Mouse (Mus musculus): ENCODE results near the gene Tango2. TPM values are rescaled to one million over a fixed set of nuclear protein-coding genes. Genes with fewer than 3 reads are reported as not detected.

The Tango2 gene
- 100 to 1,000 TPM; 105 to 125 TPM for total RNA-seq (2021)

DNA sequence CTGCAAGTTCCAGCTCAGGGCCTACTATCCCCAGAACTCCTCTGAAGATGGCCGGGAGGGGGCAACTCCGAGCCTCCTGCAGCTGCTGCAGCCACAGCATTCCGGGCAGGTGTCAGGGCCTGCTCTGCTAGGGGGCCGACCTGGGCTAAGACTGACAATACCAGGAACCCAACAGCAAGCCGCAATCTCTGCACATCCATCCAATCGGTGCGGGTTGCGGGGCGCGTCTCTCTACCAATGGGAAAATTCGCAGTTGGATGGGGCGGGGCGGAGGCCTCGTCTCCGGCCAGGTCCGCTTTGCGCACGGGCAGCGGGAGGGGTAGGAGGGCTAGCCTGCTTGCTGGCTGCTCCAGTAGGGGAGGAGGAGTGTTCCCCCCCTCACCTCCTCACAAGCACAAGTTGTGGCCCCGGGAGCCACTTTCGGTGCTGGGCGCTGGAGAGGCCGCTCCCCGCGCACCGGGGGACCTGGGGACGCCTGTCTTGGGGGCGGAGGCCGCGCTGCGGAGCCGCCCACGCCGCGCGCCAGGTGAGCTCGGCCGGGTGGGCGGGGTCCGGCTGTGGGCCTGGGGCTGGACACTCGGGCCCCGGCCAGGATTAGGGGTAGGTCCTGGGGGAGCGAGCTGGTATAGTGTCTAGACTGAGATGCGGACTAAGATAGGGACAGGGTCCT is at the start of gene Tango2, which contains the start of gene Arvcf:
Gene Tango2 (minus strand): TSS at position 173 of the 670 bp plus-strand sequence.
Gene Arvcf (plus strand): TSS at position 252 of the 670 bp plus-strand sequence.
- peak; percentile 93 to 95 for DNase-seq (ENCODE audit: extremely low spot score in 1 of 2, low spot score in 2 of 2)
- intact Hi-C loops (cut with DNase I) = loop anchor here (5.0 to 10.0 kb wide), 4 partner anchors 59 to 467 kb away; partner anchors contain the start of genes Cdc45 and Ufd1

DNA sequence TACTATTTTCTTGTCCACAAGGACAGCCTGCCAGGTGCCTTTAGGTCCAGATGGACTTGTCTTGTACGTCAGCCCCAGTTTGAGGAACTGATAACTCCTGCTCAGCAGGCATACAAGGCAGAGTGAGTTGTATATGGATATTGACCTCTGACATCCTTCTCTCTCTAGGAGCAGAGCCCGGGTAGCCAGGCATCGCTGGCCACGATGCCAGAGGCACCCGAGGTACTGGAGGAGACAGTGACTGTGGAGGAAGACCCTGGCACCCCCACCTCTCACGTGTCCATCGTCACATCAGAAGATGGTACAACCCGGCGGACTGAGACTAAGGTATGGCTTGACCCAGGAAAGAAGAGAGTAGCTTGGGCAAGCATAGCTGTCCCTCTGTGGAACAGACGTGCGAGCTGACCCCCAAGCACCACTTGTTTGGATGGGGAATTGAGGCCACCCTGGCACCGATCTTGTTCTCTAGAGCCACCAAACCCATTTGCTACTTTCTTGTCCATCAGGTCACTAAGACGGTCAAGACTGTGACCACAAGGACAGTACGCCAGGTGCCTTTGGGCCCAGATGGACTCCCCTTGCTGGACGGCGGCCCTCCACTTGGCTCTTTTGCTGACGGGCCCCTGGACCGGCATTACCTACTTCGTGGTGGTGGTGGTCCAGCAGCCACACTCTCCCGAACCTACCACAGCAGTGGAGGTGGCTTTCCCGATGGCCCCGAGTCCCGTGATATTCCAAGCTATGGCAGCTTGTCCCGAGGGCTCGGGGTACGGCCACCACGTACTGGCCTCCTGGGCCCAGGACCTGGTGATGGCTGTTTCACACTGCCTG is 49.1 kb upstream of the Tango2 start:
- DNase-seq (ENCODE audit: extremely low spot score in 1 of 2, low spot score in 2 of 2) = peak in 1 of 2 experiments; percentile 30
- intact Hi-C loops (cut with DNase I) = no loop called here

DNA sequence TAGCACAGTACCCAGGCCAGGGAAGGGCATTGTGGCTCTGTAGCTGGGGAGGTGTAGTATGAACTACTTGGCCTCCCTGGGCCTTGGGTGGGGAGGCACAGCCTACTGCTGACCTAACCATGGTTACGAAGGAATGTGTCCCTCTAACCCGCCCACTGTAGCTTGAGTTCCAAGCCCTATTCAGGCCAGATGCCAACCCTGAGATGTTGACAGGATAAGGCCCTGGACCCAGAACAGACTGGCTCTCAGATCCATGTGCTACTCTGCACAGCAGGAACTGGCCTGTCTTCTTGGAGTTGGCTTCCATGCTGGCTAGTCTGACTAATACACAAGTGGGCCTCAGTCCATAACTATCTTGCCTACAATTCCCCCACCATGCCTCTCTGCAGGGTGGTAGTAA is 48.3 kb upstream of the Tango2 start:
- DNase-seq (ENCODE audit: extremely low spot score in 1 of 2, low spot score in 2 of 2) = peak in 1 of 2 experiments; percentile 67

DNA sequence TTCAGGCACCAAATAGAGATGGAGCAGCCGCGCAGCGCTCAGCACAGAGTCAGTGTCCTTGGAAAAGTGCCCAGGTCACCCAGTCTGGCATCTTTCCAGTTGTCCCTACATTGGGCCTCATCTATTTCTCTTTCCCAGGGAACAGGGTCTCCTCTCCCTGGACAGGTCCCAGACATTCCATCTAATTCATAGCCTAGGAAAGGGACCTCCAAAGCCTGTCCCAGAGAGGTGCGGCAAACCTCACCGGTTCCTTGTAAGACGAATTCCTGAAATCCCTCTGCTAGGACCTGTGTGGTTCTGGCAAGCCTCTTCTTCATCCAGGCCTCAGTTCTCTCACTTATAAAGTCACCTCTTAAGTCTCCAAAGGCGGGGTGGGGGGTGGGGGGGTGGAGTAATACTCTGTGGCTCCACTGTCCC is 47.7 kb upstream of the Tango2 start:
- DNase-seq (ENCODE audit: extremely low spot score in 1 of 2, low spot score in 2 of 2) = no peak
- intact Hi-C loops (cut with DNase I) = no loop called here

More for the DNA sequence above, 48.3 kb upstream of the Tango2 start:
- intact Hi-C loops (cut with DNase I) = no loop called here

DNA sequence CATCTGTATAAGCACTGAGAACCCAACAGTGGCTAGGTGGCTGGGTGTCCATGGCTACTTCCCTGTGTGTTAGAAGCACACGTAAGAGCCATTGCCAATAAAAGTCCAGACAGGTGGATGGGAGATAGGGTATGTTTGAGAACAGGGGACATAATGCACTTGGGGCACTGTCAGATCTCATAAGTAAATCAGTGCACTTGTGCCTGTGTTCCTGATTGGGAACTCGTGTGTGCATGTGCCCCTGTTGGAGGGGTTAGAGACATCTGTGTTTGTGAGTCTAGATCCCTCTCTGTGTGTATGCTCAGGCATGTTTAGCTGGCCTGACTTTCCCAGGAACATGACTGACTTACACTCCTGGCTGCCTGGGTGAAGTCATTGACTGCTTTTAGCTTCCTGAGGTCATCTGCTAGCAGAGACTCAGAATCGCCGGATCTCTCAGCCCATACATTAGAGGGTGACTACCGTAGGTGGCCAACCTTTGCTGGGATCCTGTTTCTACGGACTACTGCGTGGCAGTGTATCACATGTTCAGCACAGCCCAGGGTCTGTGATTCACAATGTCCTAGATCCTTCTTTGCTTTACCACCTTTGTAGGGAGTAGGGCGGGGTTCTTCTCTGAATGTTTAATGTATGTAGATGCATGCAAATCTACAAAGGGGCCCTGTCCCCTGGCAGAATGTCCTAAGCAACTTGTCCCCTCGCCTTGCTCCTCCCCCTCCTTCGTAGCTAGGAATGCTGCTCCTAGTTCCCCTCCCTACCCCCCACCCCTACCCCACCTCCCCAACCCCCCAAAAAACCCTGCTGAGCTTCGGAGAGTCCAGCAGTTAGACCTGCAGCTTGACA is 47.1 kb upstream of the Tango2 start:
- intact Hi-C loops (cut with DNase I) = no loop called here
- DNase-seq (ENCODE audit: extremely low spot score in 1 of 2, low spot score in 2 of 2) = no peak

DNA sequence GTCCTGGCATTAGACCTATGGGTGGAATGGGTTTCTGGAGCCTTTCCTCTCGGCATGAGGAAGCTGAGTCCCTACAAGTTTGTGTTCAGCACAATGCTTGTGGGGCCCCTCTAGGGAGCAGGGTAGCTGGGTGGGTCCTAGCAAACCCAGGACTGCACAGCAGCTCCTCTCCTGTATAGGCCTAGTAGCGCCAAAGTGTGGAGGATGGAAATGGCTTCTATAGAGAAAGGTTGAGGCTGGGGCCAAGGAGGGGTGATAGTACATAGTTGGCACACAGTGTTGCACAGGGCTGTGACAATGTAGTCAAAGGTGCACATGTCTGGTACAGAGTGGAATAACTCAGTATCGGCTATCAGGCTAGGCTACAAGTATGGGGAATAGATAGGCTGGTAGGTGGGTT is 46.2 kb upstream of the Tango2 start:
- no peak for DNase-seq (ENCODE audit: extremely low spot score in 1 of 2, low spot score in 2 of 2)
- intact Hi-C loops (cut with DNase I) = no loop called here

DNA sequence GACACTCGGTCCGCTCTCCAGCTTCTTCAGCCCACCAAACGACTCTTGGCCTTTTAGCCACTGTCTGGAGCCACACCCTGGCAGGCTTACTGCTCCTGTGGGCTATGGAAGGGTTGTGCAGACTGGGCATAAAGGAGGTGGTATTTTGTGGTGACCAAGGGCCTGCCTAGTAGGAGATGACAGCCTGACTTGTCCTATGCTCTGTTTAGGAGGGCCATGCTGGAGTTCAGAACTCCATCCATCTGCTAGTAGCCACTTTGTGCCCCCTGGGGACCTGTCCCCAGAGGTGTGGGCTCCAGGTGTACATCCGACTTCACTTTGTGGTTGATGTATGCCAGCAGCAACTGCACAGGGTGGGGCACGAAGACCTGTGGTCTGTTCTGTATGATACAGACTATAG is 45.7 kb upstream of the Tango2 start:
- DNase-seq (ENCODE audit: extremely low spot score in 1 of 2, low spot score in 2 of 2) = no peak
- intact Hi-C loops (cut with DNase I) = no loop called here

DNA sequence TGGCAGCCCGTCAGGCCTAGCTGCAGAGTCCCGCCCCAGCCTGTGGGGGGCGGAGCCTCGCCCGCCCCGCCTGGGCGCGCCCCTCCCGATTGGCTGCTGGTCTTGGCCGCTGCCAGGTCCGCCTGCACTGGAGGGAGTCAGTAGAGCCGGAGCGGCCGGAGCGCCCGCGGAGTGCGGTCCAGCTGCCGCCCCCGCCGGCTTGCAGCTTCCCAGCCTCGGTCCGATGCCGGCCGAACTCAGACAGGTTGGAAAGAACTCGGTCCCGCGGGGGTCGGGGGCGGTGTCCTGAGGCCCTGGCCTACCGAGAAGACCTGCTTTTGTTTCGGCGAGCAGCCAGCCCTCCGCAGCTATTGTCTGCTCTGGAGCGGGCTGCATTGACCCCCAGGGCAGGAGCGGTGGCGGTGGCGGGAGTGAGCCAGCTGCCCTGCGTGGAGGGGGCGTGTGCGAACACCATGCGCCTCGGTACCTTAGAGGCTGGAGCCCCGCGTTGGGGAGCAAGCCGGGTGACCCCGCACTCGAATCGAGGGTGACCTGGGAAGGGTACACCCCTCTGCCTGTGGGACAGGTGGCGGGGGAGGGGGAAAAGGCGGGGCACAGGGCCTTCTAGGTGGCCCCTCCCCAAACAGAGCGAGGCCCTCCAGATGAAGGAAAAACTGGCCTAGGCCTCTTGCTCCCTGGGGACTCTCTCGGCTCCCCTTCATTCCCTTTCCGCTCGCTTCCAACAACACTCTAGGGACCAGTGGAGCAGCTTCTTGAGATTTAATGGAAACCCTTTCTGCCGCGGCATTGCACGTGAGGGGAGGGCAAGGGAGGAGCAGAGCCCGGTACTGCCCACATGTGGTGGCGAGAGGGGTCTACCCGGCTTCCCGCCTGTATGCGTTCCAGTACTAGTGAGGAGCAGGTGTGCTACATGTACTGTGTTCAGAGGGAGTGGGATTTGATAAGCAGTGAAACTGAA is 44.8 kb upstream of the Tango2 start:
- DNase-seq (ENCODE audit: extremely low spot score in 1 of 2, low spot score in 2 of 2) = peak in 1 of 2 experiments; percentile 91
- intact Hi-C loops (cut with DNase I) = no loop called here

DNA sequence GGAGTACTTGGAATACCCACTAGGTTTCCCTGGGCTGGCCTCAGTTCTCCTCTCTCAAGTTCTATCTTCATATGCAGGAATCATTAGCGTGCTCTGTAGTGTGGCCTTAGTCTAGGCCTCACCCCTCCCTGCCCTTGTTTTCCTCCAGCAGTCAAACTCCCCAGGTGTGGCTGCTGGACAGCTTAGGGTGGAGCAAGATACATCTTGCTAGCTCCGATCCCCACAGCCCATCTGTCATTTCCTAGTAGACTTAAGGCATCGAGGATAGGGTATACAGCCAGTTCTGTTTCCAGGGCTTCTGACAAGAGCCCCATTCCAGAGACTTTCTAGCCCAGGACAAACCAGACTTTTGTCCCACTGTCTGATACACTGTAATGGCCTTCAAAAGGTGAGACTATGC is 43.8 kb upstream of the Tango2 start:
- DNase-seq (ENCODE audit: extremely low spot score in 1 of 2, low spot score in 2 of 2) = no peak
- intact Hi-C loops (cut with DNase I) = no loop called here

DNA sequence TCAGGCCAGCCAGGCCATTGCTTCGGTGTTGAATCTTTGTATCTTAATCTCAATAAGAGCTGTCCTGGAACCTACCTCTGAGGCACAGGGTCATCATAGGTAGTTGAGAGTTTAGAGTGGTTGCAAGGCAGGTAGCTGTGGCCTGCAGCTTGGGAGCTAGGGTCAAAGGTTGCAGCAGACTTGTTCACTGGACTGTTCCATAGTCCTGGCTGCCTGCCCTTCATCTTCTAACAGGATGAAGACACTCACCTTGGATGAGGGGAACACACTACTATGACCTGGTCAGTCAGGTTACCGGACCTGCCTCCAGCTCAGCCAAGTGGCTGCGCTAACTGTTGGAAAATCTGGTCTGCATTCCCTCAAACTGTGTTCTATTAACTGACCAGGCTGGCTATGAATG is 43.2 kb upstream of the Tango2 start:
- intact Hi-C loops (cut with DNase I) = no loop called here
- DNase-seq (ENCODE audit: extremely low spot score in 1 of 2, low spot score in 2 of 2) = no peak

DNA sequence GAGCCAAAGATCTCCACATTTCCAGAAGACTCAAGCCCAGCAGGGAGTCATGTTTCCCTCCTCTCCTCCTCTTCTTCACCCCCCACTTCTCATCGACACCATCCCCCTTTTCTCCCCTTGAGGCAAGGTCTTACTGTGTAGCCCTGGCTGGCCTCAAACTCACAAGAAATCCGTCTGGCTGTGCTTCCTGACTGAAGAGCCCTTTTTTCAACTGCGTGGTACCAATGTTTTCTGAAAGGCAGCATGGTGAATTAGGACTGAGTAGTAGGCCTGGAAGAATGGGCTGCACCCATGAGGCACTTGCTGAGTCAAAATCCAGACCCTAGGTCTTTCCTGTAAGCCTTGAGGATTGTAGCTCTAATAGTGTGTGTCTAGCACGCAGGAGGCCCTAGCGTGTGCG is 42.5 kb upstream of the Tango2 start:
- intact Hi-C loops (cut with DNase I) = no loop called here
- no peak for DNase-seq (ENCODE audit: extremely low spot score in 1 of 2, low spot score in 2 of 2)

DNA sequence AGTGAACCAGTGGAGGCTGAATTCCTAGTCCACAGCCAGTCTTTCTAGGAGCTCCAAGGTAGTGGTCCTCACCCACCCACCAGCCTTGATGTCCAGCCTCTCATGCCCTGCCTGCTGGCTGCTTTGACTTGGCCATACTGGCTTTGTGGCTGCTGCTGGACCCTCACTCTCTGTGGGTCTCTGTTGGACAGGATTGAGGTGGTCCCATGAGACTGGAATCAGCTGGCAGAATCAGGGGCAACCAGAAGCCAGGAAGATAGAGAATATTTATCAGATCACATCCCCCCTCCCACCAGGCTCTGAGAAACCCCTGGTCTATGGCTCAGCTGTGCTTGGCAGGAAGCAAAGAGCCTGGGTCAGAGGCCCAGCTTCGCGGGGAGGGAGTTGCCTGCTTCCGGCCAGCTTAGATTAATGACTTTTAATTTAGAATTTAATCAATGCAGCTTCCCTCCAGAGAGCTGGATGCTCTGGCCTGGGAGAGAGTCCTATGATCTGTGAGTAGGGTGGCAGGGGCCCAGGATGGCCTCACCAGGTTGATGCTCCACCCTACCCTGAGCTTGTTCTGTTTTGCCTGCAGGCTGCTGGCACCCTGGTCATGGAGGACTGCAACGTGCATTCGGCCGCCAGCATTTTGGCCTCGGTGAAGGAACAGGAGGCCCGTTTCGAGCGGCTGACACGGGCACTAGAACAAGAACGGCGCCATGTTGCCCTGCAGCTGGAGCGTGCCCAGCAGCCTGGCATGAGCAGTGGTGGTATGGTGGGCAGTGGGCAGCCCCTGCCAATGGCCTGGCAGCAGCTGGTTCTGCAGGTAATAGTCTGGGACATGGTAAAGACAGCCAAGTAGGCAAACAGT is 40.9 kb upstream of the Tango2 start:
- intact Hi-C loops (cut with DNase I) = no loop called here
- DNase-seq (ENCODE audit: extremely low spot score in 1 of 2, low spot score in 2 of 2) = no peak

DNA sequence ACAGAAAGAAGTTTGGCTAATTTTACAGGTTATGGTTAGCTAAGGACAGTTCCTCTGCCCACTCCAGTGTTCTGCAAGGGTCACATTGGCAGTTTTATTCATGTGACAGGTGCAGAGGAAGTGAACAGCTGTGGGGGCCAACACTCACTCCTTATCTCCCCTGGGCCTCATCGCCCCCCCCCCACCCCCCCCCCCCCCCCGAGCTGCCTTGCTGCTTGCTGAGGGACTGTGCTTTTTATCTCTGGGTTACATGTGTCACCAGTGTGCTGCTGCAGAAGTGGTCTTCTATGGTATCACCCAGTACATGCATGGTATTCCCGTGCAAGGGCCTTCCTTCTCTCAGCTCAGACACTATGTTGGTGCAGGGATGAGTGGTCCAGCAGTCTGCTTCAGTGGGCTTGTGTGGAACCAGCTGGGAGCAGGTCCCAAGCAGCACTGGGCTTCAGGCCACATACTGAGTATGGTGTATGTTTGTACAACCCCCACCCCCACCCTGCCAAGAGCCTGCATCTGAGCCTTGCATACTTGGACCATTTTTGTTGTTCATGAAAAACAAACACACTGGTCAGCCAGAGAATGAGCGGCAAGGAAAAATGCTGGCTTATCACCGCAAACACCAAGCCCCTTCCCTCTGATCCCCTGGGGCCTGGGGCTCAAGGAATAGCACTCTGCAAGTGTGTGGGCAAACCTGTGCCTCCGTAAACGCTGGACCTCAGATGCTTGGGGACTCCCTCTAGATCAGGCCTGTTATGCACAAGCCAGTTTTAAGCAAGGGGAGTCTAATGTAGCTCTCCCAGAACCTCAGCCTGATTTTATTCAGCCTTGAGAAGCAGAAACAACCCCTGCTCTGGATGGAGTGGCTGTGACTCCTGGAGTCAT is 40.0 kb upstream of the Tango2 start:
- intact Hi-C loops (cut with DNase I) = no loop called here
- DNase-seq (ENCODE audit: extremely low spot score in 1 of 2, low spot score in 2 of 2) = no peak

DNA sequence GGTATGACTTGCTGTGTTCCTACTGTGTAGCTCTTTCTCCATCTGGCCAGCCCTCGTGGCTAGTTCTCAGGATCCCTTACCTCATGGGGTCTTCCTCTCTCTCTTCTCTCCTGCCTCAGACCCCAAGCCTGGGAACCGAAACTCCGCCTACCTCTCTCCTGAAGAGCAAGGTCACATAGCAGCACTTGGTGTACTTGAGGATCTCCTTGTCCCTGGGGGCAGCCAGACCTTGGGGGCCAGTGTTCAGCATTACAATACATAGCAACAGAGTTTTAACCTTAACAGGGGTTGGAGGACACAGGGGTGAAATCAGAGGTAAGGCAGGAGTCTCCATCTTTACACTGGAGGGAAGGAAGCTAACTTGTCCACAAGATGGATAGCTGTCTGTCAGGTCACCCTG is 39.1 kb upstream of the Tango2 start:
- DNase-seq (ENCODE audit: extremely low spot score in 1 of 2, low spot score in 2 of 2) = no peak
- intact Hi-C loops (cut with DNase I) = no loop called here

DNA sequence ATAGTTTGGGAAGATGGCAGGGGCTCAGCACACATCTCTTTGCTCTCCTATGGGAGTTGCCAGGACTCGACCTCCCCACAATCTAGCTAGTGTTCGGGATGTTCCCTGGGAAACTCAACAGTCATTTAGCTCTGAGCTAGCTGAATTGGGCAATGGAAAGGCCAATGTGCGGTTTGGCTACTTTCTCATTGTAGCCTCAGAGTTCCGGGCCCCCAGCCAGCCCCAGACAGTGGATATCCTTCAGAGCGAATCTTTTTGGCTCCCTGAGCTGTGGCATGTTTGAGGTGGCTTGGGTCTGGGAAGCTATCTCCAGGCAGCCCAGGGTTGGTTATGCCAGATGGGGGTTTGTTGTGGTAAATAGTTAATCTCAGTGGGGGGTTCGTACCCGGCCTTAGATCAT is 38.5 kb upstream of the Tango2 start:
- intact Hi-C loops (cut with DNase I) = no loop called here
- no peak for DNase-seq (ENCODE audit: extremely low spot score in 1 of 2, low spot score in 2 of 2)

DNA sequence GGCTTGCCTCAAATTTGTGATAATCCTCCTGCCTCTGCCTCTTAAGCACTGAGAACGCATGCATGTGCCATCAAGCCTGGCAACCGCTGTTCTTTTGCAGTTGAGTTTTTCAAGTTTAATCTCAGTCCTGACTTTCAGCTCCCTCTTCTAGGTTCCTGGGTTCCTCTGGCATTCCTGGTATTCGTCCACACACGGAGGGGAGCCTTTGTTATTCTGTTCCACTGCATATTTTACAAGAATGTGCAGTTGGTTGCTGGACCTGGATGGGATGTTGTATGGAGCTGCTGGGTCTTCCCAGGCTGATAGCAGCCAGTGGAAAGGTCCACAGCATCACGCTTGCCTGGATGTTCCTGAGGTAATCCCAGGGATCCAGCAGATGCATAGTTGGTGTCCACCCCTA is 37.5 kb upstream of the Tango2 start:
- DNase-seq (ENCODE audit: extremely low spot score in 1 of 2, low spot score in 2 of 2) = no peak
- intact Hi-C loops (cut with DNase I) = no loop called here

Measured in left cerebral cortex, postnatal 10 days (tissue).